Mouse (Mus musculus) forebrain, postnatal 0 days (tissue): Measurements from ENCODE around the gene Rab3gap2. TPM values are rescaled to one million over a fixed set of nuclear protein-coding genes. Genes with fewer than 3 reads are reported as not detected.
"Not testable (repeated sequence)": the region's sequence is repeated elsewhere in the genome, so short reads cannot be mapped to it uniquely, and the experiment has no call there.

Source experiments
- ATAC-seq: fragments of 200-750 bp; cut with Nextera tagmentation; 2 replicates; pipeline ENCODE4 v1.8.0; 2017; ENCODE audit warnings: mild to moderate bottlenecking, moderate library complexity
- DNase-seq: peaks from one replicate; pipeline ENCODE4 v3.0.0-alpha.2; 2015
- H3K27ac ChIP-seq: fragments of 300-500 bp; sonication (generic); 2 replicates; pipeline ENCODE4 v1.5.1; 2014; ENCODE audit warnings: low read depth, mild to moderate bottlenecking, antibody characterized with exemption, low read length, moderate library complexity, mixed read lengths
- H3K27me3 ChIP-seq: fragments of 300-500 bp; sonication (generic); 2 replicates; pipeline ENCODE4 v1.6.1; 2014; ENCODE audit warnings: mild to moderate bottlenecking, low read length, mixed read lengths; ENCODE audit not compliant: insufficient read depth
- H3K36me3 ChIP-seq: fragments of 300-500 bp; sonication (generic); 2 replicates; pipeline ENCODE4 v1.6.1; 2014; ENCODE audit warnings: mild to moderate bottlenecking, moderate library complexity; ENCODE audit not compliant: insufficient read depth
- H3K4me1 ChIP-seq: fragments of 300-500 bp; sonication (generic); 2 replicates; pipeline ENCODE4 v1.6.1; 2014; ENCODE audit warnings: antibody characterized with exemption; ENCODE audit not compliant: insufficient read depth
- H3K4me2 ChIP-seq: fragments of 300-500 bp; sonication (generic); 2 replicates; pipeline ENCODE4 v1.6.1; 2014; ENCODE audit warnings: low read depth, mild to moderate bottlenecking, moderate library complexity
- H3K4me3 ChIP-seq: fragments of 300-500 bp; sonication (generic); 2 replicates; pipeline ENCODE4 v1.5.1; 2014; ENCODE audit warnings: low read depth, low read length, mixed read lengths
- H3K9ac ChIP-seq: fragments of 300-500 bp; sonication (generic); 2 replicates; pipeline ENCODE4 v1.6.1; 2014; ENCODE audit warnings: mild to moderate bottlenecking
- H3K9me3 ChIP-seq: fragments of 300-500 bp; sonication (generic); 2 replicates; pipeline ENCODE4 v1.6.1; 2016; ENCODE audit warnings: low read length
- CTCF ChIP-seq: sonication (generic); IDR thresholded peaks from 2 replicates; pipeline ENCODE4 v1.5.1; 2016; ENCODE audit warnings: antibody characterized with exemption, control low read depth, low read depth
- WGBS: fragments of 180-500 bp; shearing (Covaris S2); extraction: QIAGEN DNeasy Blood & Tissue Kit; methylation state at CpG from one replicate; pipeline ENCODE4 v1.1.7; 2014; 5-methylcytosine and 5-hydroxymethylcytosine counted together
- polyA plus RNA-seq: library from polyadenylated mRNA; unstranded; fragments of >200 nt; fragmentation: Nextera tagmentation; extraction: Ambion mirVana; gene quantifications from 2 replicates; pipeline ENCODE4 v1.2.1, GENCODE M21; 2015
- total RNA-seq: library from RNA; depleted of rRNA; stranded (reverse); fragments of >200 nt; gene quantifications from 2 replicates; pipeline ENCODE4 v1.2.3, GENCODE M21; 2014

Rab3gap2 gene
- total and polyA plus RNA-seq, 2 experiments from 2014 or later, result 19.5 to 37.3 TPM

GRCm38 (mm10) chr1:185308908-185309307 is 105.0 kb downstream of the Rab3gap2 start:
- no peak for DNase-seq
- no peak overlapping the region for H3K4me3 ChIP-seq
- no peaks in the 10 kb centered on the region for H3K4me1 ChIP-seq
- ATAC-seq, result no peak
- H3K27ac ChIP-seq, result no peak overlapping the region
- TF ChIP-seq CTCF, result no peak
- 82% methylated on average over 4 of the region's 4 CpGs for WGBS
- no peak overlapping the region for H3K4me2 ChIP-seq
- peaks cover 30% of the 10 kb centered on the region for H3K36me3 ChIP-seq
- H3K9ac ChIP-seq, result no peak overlapping the region
- no peaks in the 10 kb centered on the region for H3K9me3 ChIP-seq
- H3K27me3 ChIP-seq, result no peaks in the 10 kb centered on the region

DNA sequence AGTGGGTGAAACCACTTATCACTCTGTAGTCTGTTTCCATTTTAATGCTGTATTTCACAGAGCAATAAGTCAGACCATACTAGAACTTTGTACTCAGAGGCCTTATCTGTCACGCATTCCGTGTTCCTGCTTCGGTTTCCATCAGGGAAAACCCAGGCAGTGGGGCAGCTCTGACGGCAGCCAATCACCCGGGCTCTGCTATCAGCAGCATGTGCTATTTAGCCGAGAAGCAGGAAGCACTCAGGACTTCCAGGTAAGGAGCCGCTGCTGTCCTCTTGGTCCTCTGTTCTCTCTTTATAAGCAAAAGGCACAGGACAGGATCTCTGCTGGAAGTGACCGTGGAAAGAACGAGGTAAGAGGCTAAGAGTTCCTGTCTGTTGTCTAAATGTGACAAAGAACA is 108.0 kb downstream of the Rab3gap2 start:
- H3K4me1 ChIP-seq, result no peaks in the 10 kb centered on the region
- peaks cover 47% of the 10 kb centered on the region for H3K36me3 ChIP-seq
- WGBS, result 93% methylated on average over 9 of the region's 9 CpGs

DNA sequence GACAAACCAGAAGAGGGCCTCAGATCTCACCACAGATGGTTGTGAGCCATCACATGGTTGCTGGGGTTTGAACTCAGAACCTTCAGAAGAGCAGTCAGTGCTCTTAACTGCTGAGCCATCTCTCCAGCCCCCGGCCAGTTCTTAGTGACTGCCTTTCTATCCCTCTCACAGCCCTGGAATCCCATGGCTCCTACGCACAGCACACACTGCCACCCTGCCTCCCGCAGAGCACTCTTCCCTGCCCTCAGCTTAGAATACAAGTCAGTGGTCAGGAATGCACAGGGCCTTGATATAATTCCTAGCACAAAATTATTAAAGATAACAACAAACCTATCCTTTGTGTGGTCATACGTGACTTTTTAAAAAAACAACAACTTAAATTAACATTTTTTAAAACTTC is 110.6 kb downstream of the Rab3gap2 start:
- Histone ChIP-seq H3K4me3 (no peak overlapping the region), H3K36me3 (peaks cover 54% of the 10 kb centered on the region), H3K4me1 (no peaks in the 10 kb centered on the region), H3K9ac (no peak overlapping the region), H3K27me3 (no peaks in the 10 kb centered on the region), H3K27ac (no peak overlapping the region), H3K9me3 (no peaks in the 10 kb centered on the region), H3K4me2 (no peak overlapping the region)
- no peak for ATAC-seq
- WGBS, result 92% methylated on average over 4 of the region's 4 CpGs
- no peak for TF ChIP-seq CTCF
- no peak for DNase-seq

More for the DNA sequence above, 108.0 kb downstream of the Rab3gap2 start:
- no peaks in the 10 kb centered on the region for H3K9me3 ChIP-seq
- no peak overlapping the region for H3K9ac ChIP-seq
- ATAC-seq, result no peak
- H3K27ac ChIP-seq, result no peak overlapping the region
- no peak overlapping the region for H3K4me2 ChIP-seq
- no peak for TF ChIP-seq CTCF
- H3K27me3 ChIP-seq, result no peaks in the 10 kb centered on the region
- no peak for DNase-seq
- no peak overlapping the region for H3K4me3 ChIP-seq

- no peaks in the 10 kb centered on the region for H3K4me1 ChIP-seq
- H3K4me2 ChIP-seq, result no peak overlapping the region
- 0 out of 2 replicates have a peak, but pooled peaks have one; percentile 11 for TF ChIP-seq CTCF
- H3K4me3 ChIP-seq, result no peak overlapping the region
- no peak; the same call in 1 of the 2 replicates for ATAC-seq
- no peak overlapping the region for H3K9ac ChIP-seq
- H3K27me3 ChIP-seq, result no peaks in the 10 kb centered on the region
- no peaks in the 10 kb centered on the region for H3K9me3 ChIP-seq
- H3K27ac ChIP-seq, result no peak overlapping the region
- WGBS, result 83% methylated on average over 16 of the region's 16 CpGs
- H3K36me3 ChIP-seq, result peaks cover 64% of the 10 kb centered on the region
- no peak for DNase-seq
Observed at GRCm38 (mm10) chr1:185315846-185316568, 112.1 kb downstream of the Rab3gap2 start.

DNA sequence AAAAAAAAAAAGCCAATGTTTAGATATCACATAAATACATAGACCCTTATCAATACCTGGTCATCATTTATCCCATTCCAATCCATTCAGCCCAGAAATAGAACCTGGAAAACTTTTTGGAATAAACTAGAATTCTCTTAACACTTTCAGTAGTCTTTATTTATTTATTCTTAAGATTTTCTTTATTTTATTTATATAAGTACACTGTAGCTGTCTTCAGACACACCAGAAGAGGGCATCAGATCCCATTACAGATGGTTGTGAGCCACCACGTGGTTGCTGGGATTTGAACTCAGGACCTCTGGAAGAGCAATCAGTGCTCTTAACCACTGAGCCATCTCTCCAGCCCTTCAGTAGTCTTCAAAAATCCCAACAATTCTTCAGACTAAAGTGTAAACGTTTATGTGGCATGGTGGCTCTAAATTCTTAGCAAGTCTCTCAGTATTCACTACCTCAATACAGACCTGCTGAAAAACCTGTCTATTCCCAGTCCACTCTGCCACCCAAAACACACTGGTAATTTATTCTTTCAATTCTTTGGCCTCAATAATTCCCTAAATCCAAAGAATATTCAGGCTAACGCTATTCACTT is 123.9 kb downstream of the Rab3gap2 start:
- Histone ChIP-seq H3K4me2 (peak overlapping the region; percentile 76), H3K9ac (0 out of 2 replicates have a peak overlapping the region, but pooled peaks have one; percentile 78), H3K4me1 (peaks cover 18% of the 10 kb centered on the region), H3K36me3 (peaks cover 33% of the 10 kb centered on the region), H3K4me3 (peak overlapping the region; percentile 82; the same call in 1 of the 2 replicates)
- not testable (repeated sequence) for ATAC-seq, H3K27me3 ChIP-seq, H3K27ac ChIP-seq, DNase-seq, H3K9me3 ChIP-seq
- WGBS, result 55% methylated on average over 3 of the region's 3 CpGs

- peaks cover 23% of the 10 kb centered on the region for H3K36me3 ChIP-seq
- peak within 1 kb of the TSS; percentile 82 for H3K4me3 ChIP-seq
- peak; percentile 94 for DNase-seq
- TF ChIP-seq CTCF, result no peak
- peaks cover 20% of the 10 kb centered on the region for H3K4me1 ChIP-seq
- no peaks in the 10 kb centered on the region for H3K9me3 ChIP-seq
- H3K9ac ChIP-seq, result peak within 1 kb of the TSS; percentile 78
- H3K27me3 ChIP-seq, result no peaks in the 10 kb centered on the region
- WGBS, result 2% methylated on average over 76 of the region's 76 CpGs
- peak within 1 kb of the TSS; percentile 76 for H3K4me2 ChIP-seq
- ATAC-seq, result peak; percentile 93
- H3K27ac ChIP-seq, result peak within 1 kb of the TSS; percentile 95
Observed at GRCm38 (mm10) chr1:185328721-185329610, 125.0 kb downstream of the Rab3gap2 start, which contains the start of gene Iars2. Iars2 (minus strand) TSS chr1:185329396.
